Mouse (Mus musculus): ENCODE data around the gene Clmp. TPM values are rescaled to one million over a fixed set of nuclear protein-coding genes. Genes with fewer than 3 reads are reported as not detected.

Clmp gene
- polyA plus RNA-seq, 1 experiment from 2014 or later = 42.9 TPM

- H3K36me3 ChIP-seq (ENCODE audit: control insufficient read depth, insufficient read depth, low read length) = peaks cover 33% of the 10 kb centered on the region
- H3K4me2 ChIP-seq (replicated peaks; ENCODE audit: low read depth, low read length) = no peak overlapping the region
- 0 out of 2 replicates have a peak, but pooled peaks cover 10% of the 10 kb centered on the region for H3K4me1 ChIP-seq (ENCODE audit: control insufficient read depth, insufficient read depth, low read length)
- peak overlapping the region; percentile 3; the same call in 1 of the 2 replicates for H3K27ac ChIP-seq (ENCODE audit: low read length)
- no peak overlapping the region for H3K9ac ChIP-seq (replicated peaks; ENCODE audit: low read depth, low read length)
- H3K4me3 ChIP-seq (ENCODE audit: low read depth, low read length) = no peak overlapping the region
- no peaks in the 10 kb centered on the region for H3K9me3 ChIP-seq (ENCODE audit: control insufficient read depth, low read depth, low read length)
- ATAC-seq (ENCODE audit: insufficient number of reproducible peaks, insufficient read depth, low FRiP score, low read depth) = no peak
- 24% methylated on average over 16 of the region's 16 CpGs for WGBS
- no peaks in the 10 kb centered on the region for H3K27me3 ChIP-seq (ENCODE audit: control insufficient read depth, insufficient read depth, low read length)
Observed at GRCm38 (mm10) chr9:40808061-40808906, 122.5 kb downstream of the Clmp start.

GRCm38 (mm10) chr9:40808907-40809280, 123.1 kb downstream of the Clmp start:
- peaks cover 27% of the 10 kb centered on the region for H3K36me3 ChIP-seq (ENCODE audit: control insufficient read depth, insufficient read depth, low read length)
- 45% methylated on average over 8 of the region's 8 CpGs for whole genome bisulfite sequencing
- H3K4me3 ChIP-seq (ENCODE audit: low read depth, low read length) = no peak overlapping the region
- 0 out of 2 replicates have a peak, but pooled peaks cover 7% of the 10 kb centered on the region for H3K4me1 ChIP-seq (ENCODE audit: control insufficient read depth, insufficient read depth, low read length)
- no peaks in the 10 kb centered on the region for H3K9me3 ChIP-seq (ENCODE audit: control insufficient read depth, low read depth, low read length)
- H3K27ac ChIP-seq (ENCODE audit: low read length) = no peak overlapping the region
- ATAC-seq (ENCODE audit: insufficient number of reproducible peaks, insufficient read depth, low FRiP score, low read depth) = no peak
- H3K27me3 ChIP-seq (ENCODE audit: control insufficient read depth, insufficient read depth, low read length) = no peaks in the 10 kb centered on the region
- no peak overlapping the region for H3K9ac ChIP-seq (replicated peaks; ENCODE audit: low read depth, low read length)
- no peak overlapping the region for H3K4me2 ChIP-seq (replicated peaks; ENCODE audit: low read depth, low read length)

GRCm38 (mm10) chr9:40811860-40812259, 126.1 kb downstream of the Clmp start:
- ATAC-seq (ENCODE audit: insufficient number of reproducible peaks, insufficient read depth, low FRiP score, low read depth) = no peak
- Histone ChIP-seq H3K4me2 (replicated peaks; ENCODE audit: low read depth, low read length) (no peak overlapping the region), H3K27ac (ENCODE audit: low read length) (no peak overlapping the region), H3K4me3 (ENCODE audit: low read depth, low read length) (no peak overlapping the region), H3K36me3 (ENCODE audit: control insufficient read depth, insufficient read depth, low read length) (peaks cover 1% of the 10 kb centered on the region; the same call in 1 of the 2 replicates), H3K9me3 (ENCODE audit: control insufficient read depth, low read depth, low read length) (no peaks in the 10 kb centered on the region), H3K4me1 (ENCODE audit: control insufficient read depth, insufficient read depth, low read length) (no peaks in the 10 kb centered on the region), H3K27me3 (ENCODE audit: control insufficient read depth, insufficient read depth, low read length) (no peaks in the 10 kb centered on the region), H3K9ac (replicated peaks; ENCODE audit: low read depth, low read length) (no peak overlapping the region)
- 55% methylated on average over 2 of the region's 2 CpGs for WGBS

- no peaks in the 10 kb centered on the region for H3K9me3 ChIP-seq (ENCODE audit: control insufficient read depth, low read depth, low read length)
- 89% methylated on average over 7 of the region's 7 CpGs for WGBS
- no peaks in the 10 kb centered on the region for H3K27me3 ChIP-seq (ENCODE audit: control insufficient read depth, insufficient read depth, low read length)
- no peaks in the 10 kb centered on the region for H3K4me1 ChIP-seq (ENCODE audit: control insufficient read depth, insufficient read depth, low read length)
- no peak overlapping the region for H3K4me2 ChIP-seq (replicated peaks; ENCODE audit: low read depth, low read length)
- H3K36me3 ChIP-seq (ENCODE audit: control insufficient read depth, insufficient read depth, low read length) = no peaks in the 10 kb centered on the region
- H3K27ac ChIP-seq (ENCODE audit: low read length) = no peak overlapping the region
- no peak for ATAC-seq (ENCODE audit: insufficient number of reproducible peaks, insufficient read depth, low FRiP score, low read depth)
- no peak overlapping the region for H3K9ac ChIP-seq (replicated peaks; ENCODE audit: low read depth, low read length)
- no peak overlapping the region for H3K4me3 ChIP-seq (ENCODE audit: low read depth, low read length)
Observed at GRCm38 (mm10) chr9:40814060-40814459, 128.3 kb downstream of the Clmp start.

- H3K4me1 ChIP-seq (ENCODE audit: control insufficient read depth, insufficient read depth, low read length) = 0 out of 2 replicates have a peak, but pooled peaks cover 7% of the 10 kb centered on the region
- no peak overlapping the region for H3K9ac ChIP-seq (replicated peaks; ENCODE audit: low read depth, low read length)
- WGBS = 77% methylated on average over 5 of the region's 5 CpGs
- H3K9me3 ChIP-seq (ENCODE audit: control insufficient read depth, low read depth, low read length) = no peaks in the 10 kb centered on the region
- H3K27ac ChIP-seq (ENCODE audit: low read length) = no peak overlapping the region
- no peaks in the 10 kb centered on the region for H3K36me3 ChIP-seq (ENCODE audit: control insufficient read depth, insufficient read depth, low read length)
- H3K4me2 ChIP-seq (replicated peaks; ENCODE audit: low read depth, low read length) = no peak overlapping the region
- H3K4me3 ChIP-seq (ENCODE audit: low read depth, low read length) = no peak overlapping the region
- H3K27me3 ChIP-seq (ENCODE audit: control insufficient read depth, insufficient read depth, low read length) = no peaks in the 10 kb centered on the region
- ATAC-seq (ENCODE audit: insufficient number of reproducible peaks, insufficient read depth, low FRiP score, low read depth) = no peak
Observed at GRCm38 (mm10) chr9:40817325-40818028, 131.7 kb downstream of the Clmp start.

GRCm38 (mm10) chr9:40825601-40826000, 139.8 kb downstream of the Clmp start:
- no peak overlapping the region for H3K4me3 ChIP-seq (ENCODE audit: low read depth, low read length)
- no peak overlapping the region for H3K27ac ChIP-seq (ENCODE audit: low read length)
- no peaks in the 10 kb centered on the region for H3K9me3 ChIP-seq (ENCODE audit: control insufficient read depth, low read depth, low read length)
- H3K27me3 ChIP-seq (ENCODE audit: control insufficient read depth, insufficient read depth, low read length) = no peaks in the 10 kb centered on the region
- no peak overlapping the region for H3K9ac ChIP-seq (replicated peaks; ENCODE audit: low read depth, low read length)
- no peaks in the 10 kb centered on the region for H3K36me3 ChIP-seq (ENCODE audit: control insufficient read depth, insufficient read depth, low read length)
- H3K4me1 ChIP-seq (ENCODE audit: control insufficient read depth, insufficient read depth, low read length) = 0 out of 2 replicates have a peak, but pooled peaks cover 7% of the 10 kb centered on the region
- ATAC-seq (ENCODE audit: insufficient number of reproducible peaks, insufficient read depth, low FRiP score, low read depth) = no peak
- WGBS = 44% methylated on average over 6 of the region's 6 CpGs
- no peak overlapping the region for H3K4me2 ChIP-seq (replicated peaks; ENCODE audit: low read depth, low read length)

- WGBS = 80% methylated on average over 4 of the region's 4 CpGs
- no peaks in the 10 kb centered on the region for H3K27me3 ChIP-seq (ENCODE audit: control insufficient read depth, insufficient read depth, low read length)
- ATAC-seq (ENCODE audit: insufficient number of reproducible peaks, insufficient read depth, low FRiP score, low read depth) = no peak
Observed at GRCm38 (mm10) chr9:40827366-40827765, 141.6 kb downstream of the Clmp start.

GRCm38 (mm10) chr9:40834569-40834968, 148.8 kb downstream of the Clmp start:
- Histone ChIP-seq H3K4me2 (replicated peaks; ENCODE audit: low read depth, low read length) (no peak overlapping the region), H3K27me3 (ENCODE audit: control insufficient read depth, insufficient read depth, low read length) (no peaks in the 10 kb centered on the region), H3K27ac (ENCODE audit: low read length) (no peak overlapping the region), H3K36me3 (ENCODE audit: control insufficient read depth, insufficient read depth, low read length) (no peaks in the 10 kb centered on the region), H3K9me3 (ENCODE audit: control insufficient read depth, low read depth, low read length) (no peaks in the 10 kb centered on the region), H3K9ac (replicated peaks; ENCODE audit: low read depth, low read length) (no peak overlapping the region), H3K4me3 (ENCODE audit: low read depth, low read length) (no peak overlapping the region), H3K4me1 (ENCODE audit: control insufficient read depth, insufficient read depth, low read length) (no peaks in the 10 kb centered on the region)
- ATAC-seq (ENCODE audit: insufficient number of reproducible peaks, insufficient read depth, low FRiP score, low read depth) = no peak
- 4% methylated on average over 12 of the region's 12 CpGs for WGBS

More at GRCm38 (mm10) chr9:40827366-40827765, 141.6 kb downstream of the Clmp start:
- no peak overlapping the region for H3K4me3 ChIP-seq (ENCODE audit: low read depth, low read length)
- no peaks in the 10 kb centered on the region for H3K36me3 ChIP-seq (ENCODE audit: control insufficient read depth, insufficient read depth, low read length)
- no peak overlapping the region for H3K9ac ChIP-seq (replicated peaks; ENCODE audit: low read depth, low read length)
- 0 out of 2 replicates have a peak, but pooled peaks cover under 1% of the 10 kb centered on the region for H3K4me1 ChIP-seq (ENCODE audit: control insufficient read depth, insufficient read depth, low read length)
- H3K27ac ChIP-seq (ENCODE audit: low read length) = no peak overlapping the region
- H3K4me2 ChIP-seq (replicated peaks; ENCODE audit: low read depth, low read length) = no peak overlapping the region
- no peaks in the 10 kb centered on the region for H3K9me3 ChIP-seq (ENCODE audit: control insufficient read depth, low read depth, low read length)
